Mouse (Mus musculus) right cerebral cortex, postnatal 25 days (tissue): ENCODE data around the gene Sipa1l1.

Experiments used
- DNase-seq: peaks from one replicate; pipeline ENCODE4 v3.0.0; 2022

Gene Sipa1l1

DNA sequence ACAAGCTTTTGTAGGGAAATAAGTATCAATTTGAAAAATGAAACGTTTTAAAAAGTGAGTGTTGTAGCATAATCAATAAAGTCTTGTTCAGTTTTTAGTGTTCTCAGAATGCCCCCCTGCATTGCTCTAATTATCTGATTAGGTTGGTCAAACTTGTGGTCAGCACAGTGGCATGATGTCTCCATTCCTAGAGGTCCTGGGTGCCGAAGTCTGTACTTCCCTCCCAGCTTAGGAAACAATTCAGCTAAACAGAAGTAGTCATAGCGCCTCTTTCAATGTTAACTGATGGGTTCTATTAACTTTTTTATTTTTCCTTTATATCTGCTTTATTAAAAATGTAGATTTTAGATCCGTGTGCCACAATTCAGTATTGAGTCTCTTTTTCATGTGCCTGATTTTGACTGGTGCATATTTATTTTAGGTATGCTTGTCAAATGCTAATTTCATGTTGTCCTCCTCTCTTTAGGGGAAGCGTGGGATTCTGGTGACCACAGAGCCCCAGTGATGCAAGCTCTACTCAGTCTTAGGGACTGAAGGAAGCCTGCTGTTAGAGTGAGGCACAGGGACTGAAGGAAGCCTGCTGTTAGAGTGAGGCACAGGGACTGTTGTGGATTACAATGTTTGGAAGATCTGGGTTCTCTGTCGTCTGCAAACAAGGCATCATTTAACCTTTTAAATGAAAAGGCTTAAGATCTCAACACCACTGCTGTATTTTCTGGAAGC, 171.2 kb downstream of the Sipa1l1 start:
- DNase-seq, result no peak

DNA sequence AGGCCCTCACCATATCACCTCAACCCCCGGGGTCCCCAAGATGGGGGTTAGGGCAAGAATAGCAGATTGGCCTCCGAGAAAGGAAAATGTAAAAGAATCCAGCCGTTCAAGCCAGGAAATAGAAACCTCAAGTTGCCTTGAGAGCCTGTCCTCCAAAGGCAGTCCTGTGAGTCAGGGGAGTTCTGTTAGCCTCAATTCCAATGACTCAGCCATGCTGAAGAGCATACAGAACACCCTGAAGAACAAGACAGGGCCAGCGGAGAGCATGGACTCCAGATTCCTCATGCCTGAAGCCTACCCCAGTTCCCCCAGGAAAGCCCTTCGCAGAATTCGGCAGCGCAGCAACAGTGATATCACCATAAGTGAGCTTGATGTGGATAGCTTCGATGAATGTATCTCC, 172.1 kb downstream of the Sipa1l1 start:
- DNase-seq, result no peak

DNA sequence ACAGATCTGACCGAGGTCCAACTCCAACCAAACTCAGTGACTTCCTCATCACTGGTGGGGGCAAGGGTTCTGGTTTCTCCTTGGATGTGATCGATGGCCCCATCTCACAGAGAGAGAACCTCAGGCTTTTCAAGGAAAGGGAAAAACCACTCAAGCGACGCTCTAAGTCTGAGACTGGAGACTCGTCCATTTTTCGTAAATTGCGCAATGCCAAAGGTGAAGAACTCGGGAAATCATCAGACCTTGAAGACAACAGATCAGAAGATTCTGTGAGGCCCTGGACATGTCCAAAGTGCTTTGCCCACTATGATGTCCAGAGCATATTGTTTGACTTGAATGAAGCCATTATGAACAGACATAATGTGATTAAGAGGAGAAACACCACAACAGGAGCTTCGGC, 172.6 kb downstream of the Sipa1l1 start:
- DNase-seq, result no peak

DNA sequence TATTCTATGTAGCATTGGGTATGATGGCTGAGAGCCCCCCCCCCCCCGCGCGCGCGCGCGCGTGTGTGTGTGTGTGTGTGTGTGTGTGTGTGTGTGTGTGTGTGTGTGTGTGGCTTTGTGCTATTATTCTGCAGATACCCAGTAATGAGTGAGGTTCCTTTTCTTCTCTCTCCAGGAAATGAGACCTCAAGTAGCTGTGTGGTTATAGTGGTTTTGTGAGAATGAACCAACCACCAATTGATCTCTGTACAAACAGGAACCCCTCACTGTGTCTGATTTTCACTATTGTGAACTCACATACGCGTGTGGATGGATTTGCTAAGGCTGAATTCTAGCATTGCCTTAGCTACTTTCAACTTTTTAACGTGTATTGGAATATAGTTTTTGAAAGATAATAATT, 181.0 kb downstream of the Sipa1l1 start:
- no peak for DNase-seq

DNA sequence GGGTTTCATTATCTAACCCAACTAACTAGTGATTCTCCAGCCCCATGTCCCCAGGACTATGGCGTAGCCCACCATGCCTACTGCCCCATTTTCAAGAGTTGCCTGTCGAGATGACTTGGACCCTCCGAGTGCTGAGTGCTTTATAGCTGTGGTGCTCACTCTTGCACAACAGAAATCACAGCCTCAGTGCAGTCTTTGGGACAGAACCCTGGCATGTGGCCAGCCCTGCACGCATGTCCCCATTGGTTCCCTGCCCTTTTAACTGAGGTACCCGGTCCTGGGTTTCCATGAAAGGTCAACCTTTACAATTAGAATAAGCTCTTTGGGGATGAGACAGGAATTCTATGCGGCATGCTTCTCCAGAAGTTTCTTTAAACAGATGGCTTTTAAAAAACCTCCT, 181.8 kb downstream of the Sipa1l1 start:
- no peak for DNase-seq

DNA sequence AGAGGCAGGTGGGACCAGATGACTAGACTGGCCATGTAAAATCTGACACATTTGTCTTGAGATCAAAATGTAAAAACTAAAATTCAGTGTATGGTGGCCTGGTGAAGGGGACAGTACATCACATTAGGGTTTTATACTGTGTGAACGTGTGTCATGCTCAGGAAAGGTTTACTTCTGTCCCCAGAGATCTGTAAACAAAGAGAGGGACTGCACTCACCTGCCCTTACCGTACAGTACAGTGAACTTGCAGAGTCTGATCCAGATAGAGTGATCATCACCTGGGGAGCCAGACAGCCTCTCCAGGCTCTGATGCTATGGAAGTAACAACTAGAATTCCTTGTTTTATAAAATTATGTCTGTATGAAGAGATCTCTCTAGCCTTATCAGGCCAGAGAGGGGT, 184.5 kb downstream of the Sipa1l1 start:
- no peak for DNase-seq

DNA sequence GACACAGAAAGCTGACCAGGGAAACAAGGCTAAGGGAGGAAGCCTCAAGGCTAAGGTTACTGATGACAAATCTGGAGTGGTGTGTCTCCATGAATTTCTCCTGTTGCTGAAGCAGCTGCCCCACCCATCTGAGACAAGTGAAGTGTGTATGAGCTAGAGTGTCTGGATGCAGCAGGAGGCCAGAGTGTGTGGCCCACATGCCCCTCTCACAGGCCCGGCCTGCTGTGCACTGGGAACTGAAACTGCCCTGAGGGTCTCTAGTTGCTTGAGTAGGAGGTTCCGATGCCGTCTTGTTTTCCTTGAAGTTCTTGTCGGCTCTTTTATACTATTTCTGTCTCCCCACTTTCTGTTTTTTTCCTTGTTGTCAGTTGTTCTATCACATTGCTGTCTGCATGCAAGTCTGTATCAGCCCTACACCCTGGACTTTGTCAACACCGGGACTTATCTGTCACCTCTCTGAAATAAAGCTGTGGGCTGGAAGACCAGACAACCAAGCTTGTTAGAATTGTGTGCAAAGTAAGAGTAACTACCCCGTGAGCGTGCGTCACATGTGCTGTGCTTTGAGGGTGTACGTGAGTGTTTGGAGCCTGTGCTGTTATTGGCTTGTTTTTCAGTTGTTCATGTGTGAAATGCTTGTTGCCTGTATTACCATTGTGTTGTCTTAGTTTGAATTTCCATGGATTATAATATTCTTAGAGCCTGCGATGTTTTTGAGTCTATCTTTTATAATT, 186.5 kb downstream of the Sipa1l1 start:
- no peak for DNase-seq

DNA sequence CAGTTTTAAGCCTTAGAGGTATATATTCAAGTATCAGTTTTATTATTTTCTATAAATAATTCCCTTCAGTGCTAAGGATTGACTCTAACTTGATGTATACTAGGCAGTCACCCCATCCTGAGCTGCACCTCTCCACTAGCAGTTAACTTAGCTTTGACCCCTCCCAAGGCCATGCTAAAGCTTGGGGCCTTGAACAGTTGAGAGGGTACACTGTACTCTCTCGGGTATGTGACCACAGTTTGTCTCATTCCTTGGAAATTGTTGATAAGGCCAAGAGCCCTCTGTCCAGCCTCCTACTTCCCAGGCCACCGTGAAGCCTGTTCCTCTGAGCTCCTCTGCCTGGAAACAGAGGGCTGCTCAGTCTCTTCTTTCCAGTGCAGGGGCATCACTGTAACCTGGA, 187.4 kb downstream of the Sipa1l1 start:
- DNase-seq, result no peak

DNA sequence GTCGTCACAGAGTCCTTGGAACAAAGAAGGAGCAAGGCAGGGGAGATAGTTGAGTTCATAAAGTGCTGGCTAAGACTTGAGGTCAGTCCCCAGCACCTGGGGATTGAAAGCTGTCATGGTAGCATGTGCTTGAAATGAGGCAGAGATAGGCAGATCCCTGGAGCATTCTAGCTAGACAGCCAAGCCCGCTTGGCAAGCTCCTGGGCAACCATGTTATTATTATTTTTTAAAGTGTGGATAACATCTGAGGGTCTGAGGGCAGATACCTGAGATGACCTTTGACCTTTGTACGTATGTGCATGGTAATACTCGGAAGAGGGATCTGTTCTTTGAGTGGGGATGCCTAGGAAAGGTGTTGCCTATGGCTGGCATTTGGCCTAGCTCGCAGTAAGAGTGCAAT, 188.3 kb downstream of the Sipa1l1 start:
- no peak for DNase-seq

DNA sequence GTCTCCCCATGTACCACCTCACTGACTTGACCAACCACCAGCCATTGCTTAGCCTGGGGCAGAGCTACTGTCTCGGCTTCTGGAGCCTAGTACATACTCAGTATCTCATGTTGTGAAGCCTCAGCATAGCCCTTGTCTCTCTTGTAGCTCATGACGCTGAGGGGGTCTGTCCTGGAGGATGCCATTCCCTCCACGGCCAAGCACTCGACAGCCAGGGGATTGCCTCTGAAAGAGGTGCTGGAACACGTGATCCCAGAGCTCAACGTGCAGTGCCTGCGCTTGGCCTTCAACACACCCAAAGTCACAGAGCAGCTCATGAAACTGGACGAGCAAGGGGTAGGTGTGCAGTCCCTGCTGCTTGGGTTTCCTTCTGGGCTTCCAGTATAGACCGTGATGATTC, 193.7 kb downstream of the Sipa1l1 start:
- DNase-seq, result no peak

- no peak for DNase-seq
Observed at GRCm38 (mm10) chr12:82364186-82364585, 195.1 kb downstream of the Sipa1l1 start.

GRCm38 (mm10) chr12:82365276-82365875, 196.3 kb downstream of the Sipa1l1 start:
- no peak for DNase-seq

DNA sequence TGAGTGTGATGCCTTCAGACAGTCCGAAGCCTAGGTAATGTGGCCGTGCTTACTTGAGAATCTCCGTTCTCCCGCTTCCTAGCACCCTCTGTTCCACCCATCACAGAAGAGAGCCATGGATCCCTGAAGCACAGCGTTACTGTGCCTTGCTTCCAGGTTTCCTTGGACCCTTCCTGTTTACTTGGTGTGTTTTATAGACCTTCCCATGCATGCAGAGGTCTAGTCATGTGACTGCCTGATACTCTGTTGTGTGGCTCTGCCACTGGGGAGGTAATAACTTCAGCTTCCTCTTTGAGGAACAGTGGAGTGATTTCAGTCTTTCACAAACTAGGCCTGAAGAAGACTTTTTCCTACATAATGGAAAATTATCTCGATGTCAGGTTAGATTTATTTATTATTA, 197.6 kb downstream of the Sipa1l1 start:
- no peak for DNase-seq

- no peak for DNase-seq
Observed at GRCm38 (mm10) chr12:82367345-82367744, 198.2 kb downstream of the Sipa1l1 start.

GRCm38 (mm10) chr12:82367986-82368385, 198.9 kb downstream of the Sipa1l1 start:
- no peak for DNase-seq

DNA sequence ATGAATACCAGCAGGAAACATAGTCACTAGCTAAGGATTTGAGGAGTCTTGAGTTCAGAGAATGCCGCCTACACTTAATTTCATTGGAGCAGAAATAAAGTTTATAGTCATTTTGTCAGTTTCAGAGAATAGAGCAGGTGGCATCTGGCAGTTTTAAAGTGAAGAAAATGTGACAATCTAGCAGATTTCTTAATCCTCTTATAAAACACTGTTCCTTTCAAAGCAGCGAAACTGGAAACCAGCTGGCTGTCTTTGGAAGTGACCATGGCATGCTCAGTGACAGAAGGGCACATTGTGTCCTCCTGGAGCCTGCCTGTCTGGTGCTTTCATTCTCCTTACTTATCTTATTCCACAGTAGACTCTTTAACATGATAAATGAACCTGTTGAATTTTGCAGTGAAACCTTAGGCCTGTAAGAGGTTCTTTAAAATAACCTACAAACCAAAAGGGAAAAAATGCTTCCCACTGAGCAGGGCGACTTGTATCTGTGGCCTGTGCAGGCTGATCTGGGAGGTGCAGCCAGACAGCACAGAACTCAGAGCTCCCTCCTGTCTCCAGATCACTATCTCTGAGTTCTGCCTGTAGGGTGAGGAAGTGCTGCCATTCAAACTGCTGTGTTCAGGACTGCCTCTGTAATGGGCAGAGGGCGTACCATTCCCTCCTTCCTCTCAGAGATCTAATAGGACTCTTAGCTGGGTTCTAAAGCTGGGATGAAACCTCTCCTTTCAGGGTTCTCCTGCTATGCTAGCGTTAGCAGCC, 200.5 kb downstream of the Sipa1l1 start:
- DNase-seq, result no peak

- DNase-seq, result no peak
Observed at GRCm38 (mm10) chr12:82371266-82371665, 202.1 kb downstream of the Sipa1l1 start.

GRCm38 (mm10) chr12:82374020-82374419, 204.9 kb downstream of the Sipa1l1 start:
- DNase-seq, result no peak

DNA sequence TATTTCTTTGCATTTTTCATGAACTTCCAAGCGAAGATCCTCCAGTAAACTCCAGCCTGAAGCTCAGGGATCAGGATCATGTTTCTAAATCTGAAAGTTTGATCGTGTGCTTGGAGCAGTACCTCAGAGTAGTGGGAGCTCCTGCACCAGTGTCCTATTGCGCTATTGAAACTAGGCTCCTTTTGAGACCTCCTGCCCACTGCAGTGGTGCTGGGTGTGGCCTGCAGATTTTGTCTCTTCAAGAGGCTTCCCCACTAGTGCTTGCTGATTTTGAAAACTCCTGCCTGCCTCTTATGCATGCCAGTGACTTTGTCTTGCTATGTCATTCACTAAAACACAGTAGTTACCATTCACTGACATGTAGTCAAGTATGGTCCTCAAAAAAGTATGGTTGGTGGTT, 213.8 kb downstream of the Sipa1l1 start:
- DNase-seq, result no peak

GRCm38 (mm10) chr12:82384719-82385118, 215.6 kb downstream of the Sipa1l1 start:
- no peak for DNase-seq

GRCm38 (mm10) chr12:82387042-82387441, 217.9 kb downstream of the Sipa1l1 start:
- DNase-seq, result no peak

DNA sequence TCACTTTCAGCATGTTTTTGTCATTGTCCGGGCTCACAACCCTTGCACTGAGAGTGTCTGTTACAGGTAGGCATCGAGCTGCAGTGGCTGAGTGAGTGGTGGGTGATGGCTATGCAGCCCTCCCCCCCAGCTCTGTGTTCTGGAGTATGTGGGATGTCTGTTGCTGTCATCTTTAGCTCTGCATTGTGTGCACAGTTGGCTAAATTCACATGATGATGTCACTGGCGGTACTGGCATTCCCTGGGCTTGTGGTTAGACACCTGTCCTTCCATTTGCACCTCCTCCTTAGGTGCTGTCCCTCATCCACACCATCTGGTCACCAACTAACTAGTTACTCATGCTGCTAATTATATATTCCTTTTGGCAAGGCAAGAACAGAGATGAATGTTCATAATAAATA, 218.5 kb downstream of the Sipa1l1 start:
- DNase-seq, result peak; percentile 59

GRCm38 (mm10) chr12:82388144-82388543, 219.0 kb downstream of the Sipa1l1 start:
- DNase-seq, result no peak
